Comparison of ENCODE assay signal across 21 mouse cellular contexts in the genomic region with DNA sequence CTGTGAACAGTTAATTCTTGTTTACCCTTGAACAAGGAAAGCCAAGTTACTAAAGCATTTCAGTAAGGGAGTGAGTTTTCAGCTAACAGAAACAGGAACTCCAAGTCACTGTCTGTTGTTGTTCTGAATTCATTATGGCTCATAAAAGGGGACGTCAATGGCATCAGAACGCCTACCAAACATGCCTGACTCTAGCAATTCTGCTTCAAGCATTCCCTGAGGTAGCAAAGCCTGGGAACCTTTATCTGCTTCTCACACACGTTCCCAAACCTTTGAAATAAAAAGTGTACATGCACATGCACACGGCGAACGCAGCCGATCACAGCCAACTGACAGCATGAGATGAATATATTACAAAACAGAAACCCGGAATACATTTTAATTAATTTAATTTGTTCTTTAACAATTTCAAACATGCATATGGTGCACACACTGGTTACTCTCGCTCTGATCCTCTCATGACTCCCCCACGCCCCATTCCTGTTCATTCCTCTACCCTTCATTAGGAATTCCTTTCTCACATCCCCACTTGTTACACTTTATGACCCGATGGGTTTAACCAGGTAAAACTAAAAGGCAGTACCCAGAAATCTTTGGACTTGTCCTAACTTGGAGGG. TPM values are rescaled to one million over a fixed set of nuclear protein-coding genes. Genes with fewer than 3 reads are reported as not detected.
DNase-seq lines count a peak whose midpoint lies in the region; ATAC-seq and TF ChIP-seq lines count a peak whose summit lies in the region.
"Had no signal": no experiment of that assay in that cellular context is flagged by ENCODE, and none has a peak within 500 bp of the region (broad histone marks: within the 10 kb centered on the region; RNA-seq: fewer than 3 reads in every experiment).

No protein-coding gene starts in this region.

- no peak for DNase-seq in frontal cortex, postnatal 36 days (ENCODE audit: low spot score in 2 of 2)
- peak; percentile 49 for DNase-seq in midbrain, embryonic 14.5 days
- no peak for DNase-seq in gastrocnemius, adult 2 months
- DNase-seq: adrenal gland, adult 2 months; adrenal gland, postnatal 25 days; cerebellum, adult 2 months; cerebellum, postnatal 14 days; embryo, embryonic 11 days; gastrocnemius, postnatal 14 days; heart, adult 2 months; heart, postnatal 14 days had no signal

- no peaks in the 10 kb centered on the region for H3K36me3 ChIP-seq in midbrain, embryonic 14.5 days (ENCODE audit: control insufficient read depth, insufficient read depth, low read length)
- no peaks in the 10 kb centered on the region for H3K36me3 ChIP-seq in midbrain, embryonic 15.5 days (replicated peaks)
- H3K36me3 ChIP-seq in forebrain, embryonic 16.5 days (ENCODE audit: control insufficient read depth, insufficient read depth) = no peaks in the 10 kb centered on the region
- H3K36me3 ChIP-seq: embryonic facial prominence, embryonic 15.5 days; heart, embryonic 15.5 days; hindbrain, embryonic 13.5 days had no signal

- TF ChIP-seq CTCF in gastrocnemius, adult 2 months (IDR thresholded peaks at IDR 0.05) = no peak

- peak; percentile 59; the same call in 1 of the 2 replicates for ATAC-seq in frontal cortex, adult (ENCODE audit: low TSS enrichment)
- ATAC-seq in midbrain, embryonic 14.5 days (ENCODE audit: low FRiP score, low TSS enrichment) = no peak
- ATAC-seq in midbrain, embryonic 15.5 days (replicated peaks) = no peak
- ATAC-seq in forebrain, embryonic 16.5 days = peak; percentile 65
- ATAC-seq: hindbrain, postnatal 0 days had no signal

- H3K4me3 ChIP-seq in midbrain, embryonic 14.5 days (replicated peaks; ENCODE audit: low read depth, low read length) = no peak overlapping the region
- H3K4me3 ChIP-seq in midbrain, embryonic 15.5 days = no peak overlapping the region
- H3K4me3 ChIP-seq in forebrain, embryonic 16.5 days (replicated peaks; ENCODE audit: low read length) = no peak overlapping the region
- H3K4me3 ChIP-seq in gastrocnemius, adult 2 months = no peak overlapping the region
- H3K4me3 ChIP-seq: embryonic facial prominence, embryonic 15.5 days; erythroblast, embryonic 14.5 days; heart, adult 2 months; heart, embryonic 15.5 days; hindbrain, embryonic 13.5 days had no signal

- 62% methylated on average over 11 of the region's 11 CpGs for WGBS in midbrain, embryonic 14.5 days
- 60% methylated on average over 11 of the region's 11 CpGs for WGBS in midbrain, embryonic 15.5 days
- 59% methylated on average over 11 of the region's 11 CpGs for WGBS in forebrain, embryonic 16.5 days

- H3K27ac ChIP-seq in midbrain, embryonic 14.5 days (replicated peaks; ENCODE audit: low read depth, low read length) = no peak overlapping the region
- no peak overlapping the region for H3K27ac ChIP-seq in midbrain, embryonic 15.5 days
- H3K27ac ChIP-seq in forebrain, embryonic 16.5 days (ENCODE audit: low read length) = peak overlapping the region; percentile 6
- H3K27ac ChIP-seq in gastrocnemius, adult 2 months = no peak overlapping the region
- H3K27ac ChIP-seq: embryonic facial prominence, embryonic 15.5 days; heart, adult 2 months; heart, embryonic 15.5 days; hindbrain, embryonic 13.5 days; hindbrain, postnatal 0 days had no signal

- H3K27me3 ChIP-seq in midbrain, embryonic 14.5 days (ENCODE audit: control insufficient read depth, insufficient read depth, low read length) = no peaks in the 10 kb centered on the region
- H3K27me3 ChIP-seq in midbrain, embryonic 15.5 days (replicated peaks) = no peaks in the 10 kb centered on the region
- H3K27me3 ChIP-seq in forebrain, embryonic 16.5 days (replicated peaks; ENCODE audit: control insufficient read depth, insufficient read depth, low read length) = no peaks in the 10 kb centered on the region
- H3K27me3 ChIP-seq: embryonic facial prominence, embryonic 15.5 days; heart, embryonic 15.5 days; hindbrain, embryonic 13.5 days had no signal

- H3K9me3 ChIP-seq in midbrain, embryonic 14.5 days (ENCODE audit: control insufficient read depth, low read length) = no peaks in the 10 kb centered on the region
- no peaks in the 10 kb centered on the region for H3K9me3 ChIP-seq in midbrain, embryonic 15.5 days
- no peaks in the 10 kb centered on the region for H3K9me3 ChIP-seq in forebrain, embryonic 16.5 days (ENCODE audit: control insufficient read depth, low read length)
- H3K9me3 ChIP-seq: embryonic facial prominence, embryonic 15.5 days; heart, embryonic 15.5 days; hindbrain, embryonic 13.5 days had no signal

- H3K9ac ChIP-seq in midbrain, embryonic 14.5 days (replicated peaks; ENCODE audit: low read length) = no peak overlapping the region
- H3K9ac ChIP-seq in midbrain, embryonic 15.5 days = no peak overlapping the region
- H3K9ac ChIP-seq in forebrain, embryonic 16.5 days (replicated peaks; ENCODE audit: low read depth, low read length) = no peak overlapping the region
- H3K9ac ChIP-seq: embryonic facial prominence, embryonic 15.5 days; heart, embryonic 15.5 days; hindbrain, embryonic 13.5 days had no signal

- H3K4me1 ChIP-seq in midbrain, embryonic 14.5 days (ENCODE audit: control insufficient read depth, insufficient read depth, low read length) = peaks cover 9% of the 10 kb centered on the region
- H3K4me1 ChIP-seq in midbrain, embryonic 15.5 days = peaks cover 19% of the 10 kb centered on the region
- peaks cover 7% of the 10 kb centered on the region for H3K4me1 ChIP-seq in forebrain, embryonic 16.5 days (replicated peaks; ENCODE audit: control insufficient read depth, insufficient read depth, low read length)
- H3K4me1 ChIP-seq: embryonic facial prominence, embryonic 15.5 days; heart, embryonic 15.5 days had no signal

- intact Hi-C loops in gastrocnemius, adult 2 months (cut with DNase I) = no loop called here

- H3K4me2 ChIP-seq in midbrain, embryonic 14.5 days (ENCODE audit: low read length) = no peak overlapping the region
- no peak overlapping the region for H3K4me2 ChIP-seq in midbrain, embryonic 15.5 days
- no peak overlapping the region for H3K4me2 ChIP-seq in forebrain, embryonic 16.5 days (ENCODE audit: low read length)
- H3K4me2 ChIP-seq: embryonic facial prominence, embryonic 15.5 days; heart, embryonic 11.5 days; heart, embryonic 15.5 days; hindbrain, embryonic 13.5 days had no signal

RNA-seq across cellular contexts. Expression of a gene that starts 42.6 kb away (rescaled TPM):
- 26.9 and 28.9 TPM in 2 replicates for polyA plus RNA-seq in midbrain, embryonic 14.5 days (2014; fragmentation: Nextera tagmentation; extraction: Ambion mirVana)
- polyA plus RNA-seq in midbrain, embryonic 15.5 days (2015; fragmentation: Nextera tagmentation; extraction: Ambion mirVana) = 24.7 and 27.0 TPM in 2 replicates
- polyA plus RNA-seq in forebrain, embryonic 16.5 days (2015; fragmentation: Nextera tagmentation; extraction: Ambion mirVana) = 24.3 and 24.7 TPM in 2 replicates
- total RNA-seq in gastrocnemius, adult 2 months (2021) = 1 to 10 TPM; 1.5 to 2.1 TPM
- total RNA-seq: common myeloid progenitor, adult 5-6 weeks had no signal
- polyA plus RNA-seq: erythroblast, embryonic 14.5 days had no signal

Comparison
In these comparisons a context has a peak if more than half of its experiments do, and no peak if none do; other contexts are left out.
1. ATAC-seq: peak in frontal cortex, adult (single experiment) and forebrain, embryonic 16.5 days (single experiment); none in midbrain, embryonic 14.5 days (single experiment) and midbrain, embryonic 15.5 days (single experiment).